Mouse (Mus musculus) spleen, adult 2 months (tissue): Measurements from ENCODE around the gene Bcat1.

Source experiments
- CTCF ChIP-seq: fragments of 200-500 bp; IDR thresholded peaks from 2 replicates; pipeline ENCODE4 v1.5.1; 2011; ENCODE audit warnings: mild to moderate bottlenecking, inconsistent platforms; ENCODE audit not compliant: insufficient read depth, insufficient read length, insufficient replicate concordance; ENCODE audit errors: extremely low read depth
- POLR2A ChIP-seq: fragments of 200-500 bp; IDR thresholded peaks from 2 replicates; pipeline ENCODE4 v1.6.1; 2011; ENCODE audit warnings: low read depth, low read length, inconsistent platforms

- TF ChIP-seq POLR2A (no peak), CTCF (no peak)
Observed at GRCm38 (mm10) chr6:145069397-145069796, 6.6 kb downstream of the Bcat1 start.
